Mouse (Mus musculus): ENCODE measurements around the gene Zfp53. TPM values are rescaled to one million over a fixed set of nuclear protein-coding genes. Genes with fewer than 3 reads are reported as not detected.
"Not testable (repeated sequence)": the region's sequence is repeated elsewhere in the genome, so short reads cannot be mapped to it uniquely, and the experiment has no call there.

Gene Zfp53
- 1 to 10 TPM; 2.1 to 2.6 TPM for total RNA-seq (2021)
- long read RNA-seq, experiment 1, partial matches to known transcripts, result 0 of 2 reads
- long read RNA-seq, experiment 1, other reads (novel, unspliced or antisense), result 1 of 2 reads
- long read RNA-seq, experiment 2, partial matches to known transcripts, result 0 of 3 reads
- long read RNA-seq, experiment 2, other reads (novel, unspliced or antisense), result 2 of 3 reads

DNA sequence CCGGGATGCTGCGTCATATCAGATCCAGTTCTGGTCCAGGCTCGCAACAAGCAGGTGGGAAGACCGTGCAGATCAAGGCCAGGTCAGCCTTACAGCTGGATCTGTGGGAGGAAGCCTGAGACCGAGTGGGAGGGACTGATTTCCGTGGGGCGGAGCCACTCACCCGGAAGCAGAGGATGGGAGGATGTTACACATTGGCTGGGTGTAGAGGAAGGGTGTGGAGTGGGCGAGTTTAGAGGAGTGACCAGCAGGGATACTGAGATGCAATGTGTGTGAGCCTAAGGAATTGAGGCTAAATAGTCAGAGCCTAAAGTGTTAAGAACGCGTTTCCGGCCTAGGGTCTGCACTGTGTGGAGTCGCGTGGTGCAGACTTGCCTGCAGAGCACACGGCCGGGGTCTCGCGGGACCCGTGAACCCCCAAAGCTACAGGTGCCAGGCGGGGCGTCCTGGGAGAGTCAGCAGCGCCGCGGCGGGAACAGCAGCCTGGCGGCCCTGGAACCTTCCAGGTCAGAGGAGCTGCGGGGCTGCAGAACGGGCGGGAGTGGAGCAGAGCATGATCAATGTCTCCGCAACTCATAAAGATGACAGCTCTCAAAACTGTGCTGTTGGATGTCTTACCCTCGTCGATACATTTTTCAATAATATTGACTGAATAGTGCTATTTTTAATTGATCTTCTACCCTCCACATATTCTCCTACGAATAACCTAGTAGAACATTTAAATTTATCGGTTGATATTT is at the start of gene Zfp53:
Gene Zfp53 (plus strand): TSS at position 239 of the 740 bp plus-strand sequence.
- DNase-seq, result peak; percentile 71

DNA sequence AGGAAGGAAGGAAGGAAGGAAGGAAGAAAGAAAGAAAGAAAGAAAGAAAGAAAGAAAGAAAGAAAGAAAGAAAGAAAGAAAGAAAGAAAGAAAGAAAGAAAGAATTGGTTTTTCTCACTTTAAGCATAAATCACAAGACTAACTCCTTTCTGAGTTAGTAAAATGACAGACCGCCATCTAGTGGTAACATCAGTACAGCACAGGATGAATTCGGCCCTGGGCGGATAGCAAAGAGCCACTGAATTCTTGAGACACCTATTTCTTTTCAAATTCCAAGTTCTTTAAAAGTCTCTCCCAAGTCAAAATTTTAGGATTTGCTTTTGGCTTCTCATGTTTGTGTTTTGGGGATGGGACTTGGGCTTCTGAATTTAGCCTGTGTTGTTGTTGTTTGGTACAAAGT is 39.1 kb upstream of the Zfp53 start:
- DNase-seq, result peak; percentile 42

DNA sequence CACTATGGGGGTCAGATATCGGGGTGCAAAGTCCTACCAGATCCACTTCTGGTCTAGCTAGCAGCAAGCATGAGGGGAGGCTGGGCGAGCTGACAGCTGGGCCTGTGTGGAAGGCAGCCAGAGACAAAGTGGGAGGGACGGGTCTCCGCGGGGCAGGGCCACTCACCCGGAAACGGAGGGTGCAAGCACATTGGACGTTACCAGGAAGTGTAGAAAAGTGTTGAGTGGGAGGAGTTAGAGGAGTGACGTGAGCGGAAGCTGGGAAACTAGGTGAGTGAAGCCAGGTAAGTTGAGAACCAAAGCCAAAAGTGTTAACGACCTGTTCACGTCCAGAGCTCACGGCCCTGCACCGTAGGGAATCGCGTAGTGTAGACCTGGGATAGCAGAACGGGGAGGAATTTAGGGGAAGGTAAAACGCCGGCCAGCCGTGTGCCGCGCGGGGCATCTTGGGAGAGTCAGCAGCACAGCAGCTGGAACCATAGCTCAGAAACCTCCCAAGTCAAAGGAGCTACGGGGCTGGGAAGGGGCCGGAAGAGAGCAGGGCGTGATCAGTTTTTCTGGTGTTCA is 38.6 kb upstream of the Zfp53 start, which contains the start of gene Zfp51:
Gene Zfp51 (plus strand): TSS at position 237 of the 567 bp plus-strand sequence.
- peak; percentile 90 for DNase-seq

DNA sequence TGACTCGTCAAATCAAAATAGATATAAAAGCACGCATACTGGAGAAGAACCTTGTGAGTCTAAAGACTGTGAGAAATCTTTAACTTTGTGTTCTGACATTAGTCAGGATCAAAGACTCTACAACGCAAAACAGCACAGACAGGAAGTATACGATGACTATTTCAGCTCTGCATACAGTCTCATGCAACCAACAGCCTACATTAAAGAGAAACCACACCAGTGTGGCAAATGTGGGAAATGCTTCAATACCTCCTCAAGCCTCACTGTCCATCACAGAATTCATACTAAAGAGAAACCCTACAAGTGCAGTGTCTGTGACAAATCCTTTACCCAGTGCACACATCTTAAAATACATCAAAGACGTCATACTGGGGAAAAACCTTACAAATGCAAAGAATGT is 25.2 kb upstream of the Zfp53 start:
- DNase-seq, result no peak

DNA sequence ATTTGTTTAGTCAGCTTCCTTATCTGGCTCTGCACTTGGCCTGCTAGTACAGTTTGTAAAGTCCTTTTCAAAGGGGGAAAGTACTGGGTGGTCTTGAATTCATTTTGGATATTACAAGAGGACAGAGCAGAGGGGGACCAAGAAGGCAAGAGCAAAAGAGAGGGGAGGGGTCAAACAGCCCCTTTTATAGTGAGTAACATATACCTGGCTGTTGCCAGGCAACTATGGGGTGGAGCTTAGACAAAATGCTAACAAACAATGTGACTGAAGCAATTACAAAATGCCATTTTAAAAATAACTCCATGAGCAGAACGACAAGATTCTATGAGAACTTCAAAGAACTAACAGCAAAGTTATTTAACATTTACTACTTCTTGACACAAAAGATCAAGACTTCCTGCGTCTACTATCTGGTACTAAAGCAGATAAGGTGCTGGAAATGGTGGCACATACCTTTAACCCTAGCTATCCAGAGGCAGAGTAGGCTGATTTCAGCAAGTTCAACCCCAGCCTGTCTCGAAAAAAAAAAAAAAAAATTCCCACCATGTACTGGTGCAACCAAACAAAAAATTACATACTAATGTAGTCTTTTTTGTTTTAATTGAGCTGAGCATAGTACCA is 16.7 kb upstream of the Zfp53 start:
- no peak for DNase-seq

DNA sequence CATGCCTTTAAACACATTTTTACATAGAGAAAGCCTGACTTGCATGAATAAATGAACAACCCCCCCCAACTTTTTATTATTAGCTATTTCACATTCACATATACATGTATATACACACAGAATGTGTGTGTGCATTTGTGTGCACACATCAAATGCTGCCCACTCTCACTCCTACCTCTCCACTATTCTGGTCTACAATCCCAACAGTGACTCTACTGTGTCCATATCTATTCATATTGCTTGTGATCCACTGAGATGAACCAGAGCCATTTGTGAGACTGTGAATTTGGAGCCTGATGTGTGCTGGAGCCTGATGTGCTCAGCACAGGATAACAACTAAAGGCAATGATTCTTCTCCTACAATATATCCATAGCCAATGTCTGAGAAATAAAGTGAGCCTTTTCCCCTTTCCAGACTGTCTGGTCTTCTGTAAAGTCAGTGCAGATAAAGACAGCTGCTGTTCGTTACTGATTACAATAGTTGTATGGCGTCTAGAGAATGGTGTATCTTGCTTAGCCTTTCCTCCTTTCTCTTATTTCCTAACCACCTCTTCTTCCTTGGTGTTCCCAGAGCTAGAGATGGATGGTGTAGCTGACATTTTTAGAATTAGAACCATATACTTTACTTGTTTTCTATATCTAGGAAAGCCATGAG is 16.0 kb upstream of the Zfp53 start:
- no peak for DNase-seq

DNA sequence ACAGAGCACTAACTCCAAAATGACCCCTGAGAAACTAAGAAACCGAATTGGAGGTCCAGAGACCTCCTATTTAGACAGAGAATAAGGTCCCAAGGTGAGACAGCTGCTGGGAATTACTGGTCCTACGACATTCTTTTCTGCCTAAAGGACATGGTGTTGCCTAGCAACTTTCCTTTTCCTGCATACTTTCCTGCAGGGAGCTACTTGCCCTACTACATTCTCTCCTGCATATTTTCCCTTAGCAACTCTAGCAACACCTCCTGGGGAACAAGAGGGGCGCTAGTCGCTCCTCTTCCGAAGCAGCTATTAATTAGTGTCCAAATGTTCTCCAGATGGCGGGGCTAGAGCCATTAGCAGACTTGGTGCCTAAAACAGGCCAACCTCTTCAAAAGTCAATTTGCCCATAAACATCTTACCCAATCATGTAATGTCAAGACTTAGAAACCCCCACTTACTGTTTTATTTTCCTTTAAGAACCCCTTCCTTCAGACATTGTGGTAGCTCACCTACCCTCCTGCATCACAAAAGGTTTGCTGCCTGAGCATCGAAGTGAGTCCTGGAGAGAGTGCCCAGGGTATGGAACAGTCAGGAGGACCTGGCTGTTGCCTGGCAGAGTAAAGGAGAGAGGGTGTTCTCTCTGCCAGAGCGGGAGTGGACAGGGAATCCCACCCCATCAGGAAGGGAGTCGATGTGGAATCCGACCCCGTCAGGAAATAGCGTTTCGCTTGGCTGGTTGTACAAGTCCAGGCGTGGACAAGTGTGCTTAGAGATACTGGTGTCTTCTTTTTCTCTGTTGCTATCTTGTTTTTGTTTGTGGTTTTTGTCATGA is 15.2 kb upstream of the Zfp53 start:
- DNase-seq, result no peak

DNA sequence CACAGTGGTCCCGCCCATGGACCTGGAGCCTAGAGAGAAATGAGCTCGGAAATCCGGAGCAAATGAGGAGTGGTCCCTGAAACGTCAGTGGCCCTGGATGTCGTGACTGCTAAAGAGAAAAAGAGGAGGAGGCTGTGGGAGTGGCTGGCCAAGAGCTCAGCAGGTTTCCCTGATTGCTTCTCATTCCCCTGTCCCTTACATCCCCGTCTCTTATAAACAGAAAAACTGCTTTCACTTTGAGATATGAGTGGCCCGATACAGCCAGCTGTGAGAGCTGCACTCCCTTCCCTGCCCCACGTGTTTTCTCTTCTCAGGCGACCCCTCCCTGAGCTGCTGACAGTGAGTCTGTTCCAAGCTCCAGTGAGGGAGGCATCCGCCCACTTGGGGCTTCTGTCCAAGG is 14.1 kb upstream of the Zfp53 start:
- not testable (repeated sequence) for DNase-seq

DNA sequence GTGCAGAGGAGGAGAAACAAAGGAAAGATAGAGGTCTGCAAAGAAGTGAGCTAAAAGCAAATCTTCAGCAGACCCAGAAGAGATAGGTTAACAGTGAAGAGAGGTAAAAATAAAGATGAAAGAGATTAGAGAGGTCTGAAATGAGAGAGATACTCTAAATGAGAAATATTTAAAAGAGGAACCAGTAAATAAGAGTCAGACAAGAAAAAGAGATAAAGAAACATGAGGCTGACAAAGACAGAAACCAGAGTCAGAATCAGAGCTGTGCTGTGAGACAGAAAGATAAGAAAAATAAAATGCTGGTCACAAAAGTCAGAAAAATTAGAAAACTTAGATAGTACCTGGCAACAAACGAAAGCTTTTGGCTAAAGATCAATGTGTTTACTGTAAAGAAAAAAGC is 13.5 kb upstream of the Zfp53 start:
- not testable (repeated sequence) for DNase-seq

DNA sequence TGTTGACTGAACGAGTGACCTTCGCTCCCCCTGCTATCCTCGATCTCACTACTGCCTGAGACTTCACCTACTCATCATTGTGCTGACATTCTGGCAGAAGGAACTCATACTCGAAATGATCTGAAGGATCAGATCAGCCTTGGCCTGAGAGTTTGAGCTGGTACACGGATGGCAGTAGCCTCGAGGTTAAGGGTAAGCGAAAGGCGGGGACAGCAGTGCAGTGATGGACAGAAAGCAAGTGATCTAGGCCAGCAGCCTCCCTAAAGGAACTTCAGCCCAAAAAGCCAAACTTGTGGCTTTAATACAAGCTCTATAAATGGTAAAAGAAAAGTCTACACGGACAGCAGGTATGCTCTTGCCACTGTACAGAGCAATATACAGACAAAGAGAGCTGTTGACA is 12.4 kb upstream of the Zfp53 start:
- not testable (repeated sequence) for DNase-seq

DNA sequence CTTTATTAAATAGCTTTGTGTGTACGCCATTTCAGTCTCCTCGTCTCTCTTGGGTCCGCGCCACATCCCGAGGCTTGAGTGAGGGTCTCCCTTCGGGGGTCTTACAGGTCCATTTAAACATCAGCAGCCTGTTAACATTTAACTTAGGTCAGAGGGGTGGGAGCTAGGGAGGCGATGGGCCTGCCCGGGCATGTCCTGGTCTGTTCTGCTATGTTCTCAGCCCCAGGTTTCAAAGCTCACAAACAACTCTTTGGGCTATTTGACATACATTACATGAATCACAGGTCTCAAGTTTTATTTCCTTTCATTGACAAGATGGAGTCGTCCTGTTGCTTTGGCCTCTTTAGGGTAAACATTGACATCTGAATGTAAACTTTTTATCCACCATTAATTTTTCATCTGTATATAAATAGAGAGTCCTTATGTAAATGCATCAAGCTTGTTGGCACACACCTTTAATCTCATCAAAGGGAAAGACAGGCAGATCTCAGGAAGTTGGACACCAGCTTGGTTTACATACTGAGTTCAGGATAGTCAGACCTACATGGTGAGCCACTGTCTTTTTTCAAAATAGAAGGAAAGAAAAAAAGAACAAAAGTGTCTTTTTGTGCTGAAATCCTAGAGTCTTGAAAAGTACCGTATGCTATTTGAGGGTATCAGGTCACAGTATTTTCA is 10.6 kb upstream of the Zfp53 start:
- not testable (repeated sequence) for DNase-seq

DNA sequence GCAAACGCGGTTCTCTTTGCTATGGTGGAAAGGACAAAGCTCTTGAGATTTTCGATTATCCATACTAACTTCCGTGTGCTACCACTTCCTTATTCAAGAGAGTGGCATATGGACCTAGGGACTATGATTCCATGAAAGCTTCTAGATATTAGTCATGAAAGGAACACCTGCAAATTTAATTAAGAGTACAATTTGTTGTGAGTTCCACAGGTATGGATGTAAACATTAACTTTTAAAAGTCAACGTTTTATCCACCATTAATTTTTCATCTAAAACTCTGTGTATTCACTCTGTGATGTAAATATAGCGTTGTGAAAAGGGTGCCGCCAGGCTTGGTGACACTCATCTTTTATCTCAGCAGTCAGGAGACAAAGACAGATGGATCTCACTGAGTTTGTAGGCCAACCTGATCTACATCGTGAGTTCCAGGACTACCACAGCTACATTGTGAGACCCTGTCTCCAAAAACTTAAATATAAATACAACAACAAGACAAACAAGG is 753 bp downstream of the Zfp53 start:
- no peak for DNase-seq

DNA sequence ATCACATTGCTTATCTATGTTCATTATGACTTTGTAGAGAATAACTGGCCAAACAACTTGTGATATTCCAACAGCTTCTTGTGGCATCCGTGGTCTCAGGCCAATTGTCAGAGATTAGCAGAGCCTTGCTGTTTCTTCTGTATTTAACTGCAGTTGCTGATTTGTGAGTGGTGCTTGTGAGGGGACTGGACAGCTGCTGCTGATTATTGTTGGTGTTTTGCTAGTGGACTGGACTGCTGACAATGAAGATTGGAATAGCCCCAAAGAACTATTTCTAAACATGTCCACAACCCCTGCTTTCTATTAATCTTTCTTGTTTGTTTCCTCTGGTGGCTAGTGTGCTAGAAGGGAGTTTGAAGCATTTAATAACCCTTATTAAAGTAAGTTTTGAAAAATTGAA is 12.6 kb downstream of the Zfp53 start:
- DNase-seq, result no peak

DNA sequence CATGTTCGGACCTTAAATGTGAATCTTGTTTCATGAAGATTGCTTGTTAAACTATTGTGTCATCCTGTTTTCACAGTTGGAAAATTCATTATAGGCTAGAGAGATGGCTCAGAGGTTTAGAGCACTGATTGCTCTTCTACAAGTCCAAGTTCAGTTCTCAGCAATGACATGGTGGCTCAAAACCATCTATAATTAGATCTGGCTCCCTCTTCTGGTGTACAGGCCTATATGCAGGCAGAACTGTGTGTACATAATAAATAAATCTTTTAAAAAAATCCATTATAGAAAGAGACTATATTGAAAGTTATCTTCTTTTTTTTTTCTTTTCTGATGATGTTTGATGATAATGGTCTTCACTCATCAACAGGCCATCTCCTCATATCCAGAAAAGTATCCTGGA is 15.7 kb downstream of the Zfp53 start:
- no peak for DNase-seq

DNA sequence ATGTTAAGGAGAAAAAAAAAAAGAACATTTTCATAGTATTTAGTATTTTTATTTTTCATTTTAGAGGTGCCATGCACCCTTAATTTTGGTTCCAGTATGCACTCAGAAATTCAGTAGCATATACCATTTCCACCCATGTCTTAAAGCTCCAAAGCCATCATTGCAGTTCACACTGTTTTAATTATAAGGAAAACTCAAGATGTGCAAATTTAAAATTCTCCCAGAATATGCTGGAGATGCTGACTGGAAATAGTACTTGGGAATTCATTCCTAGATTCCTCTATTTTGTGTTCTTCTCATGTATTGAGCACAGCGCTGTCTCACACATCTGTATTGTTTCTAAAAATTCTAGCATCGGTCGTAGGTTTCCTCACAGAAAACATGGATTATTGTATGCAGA is 17.5 kb downstream of the Zfp53 start:
- no peak for DNase-seq

DNA sequence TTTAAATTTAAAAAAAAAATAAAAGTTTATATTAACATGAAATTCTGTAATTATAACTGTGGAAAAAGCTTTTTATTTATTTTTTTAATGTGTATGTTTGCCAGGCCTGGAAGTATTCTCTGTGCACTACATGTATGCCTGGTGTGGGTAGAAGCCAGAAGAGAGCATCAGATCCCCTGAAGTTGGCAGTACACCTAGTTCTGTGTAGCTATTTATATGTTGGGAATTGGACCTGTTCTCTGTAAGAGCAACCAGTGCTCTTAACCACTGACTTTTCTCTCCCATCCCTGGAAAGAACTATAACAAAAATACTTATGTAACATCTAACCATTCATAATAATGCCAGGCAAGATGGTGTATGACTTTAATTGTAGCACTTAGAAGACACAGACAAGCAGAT is 21.0 kb downstream of the Zfp53 start:
- no peak for DNase-seq

DNA sequence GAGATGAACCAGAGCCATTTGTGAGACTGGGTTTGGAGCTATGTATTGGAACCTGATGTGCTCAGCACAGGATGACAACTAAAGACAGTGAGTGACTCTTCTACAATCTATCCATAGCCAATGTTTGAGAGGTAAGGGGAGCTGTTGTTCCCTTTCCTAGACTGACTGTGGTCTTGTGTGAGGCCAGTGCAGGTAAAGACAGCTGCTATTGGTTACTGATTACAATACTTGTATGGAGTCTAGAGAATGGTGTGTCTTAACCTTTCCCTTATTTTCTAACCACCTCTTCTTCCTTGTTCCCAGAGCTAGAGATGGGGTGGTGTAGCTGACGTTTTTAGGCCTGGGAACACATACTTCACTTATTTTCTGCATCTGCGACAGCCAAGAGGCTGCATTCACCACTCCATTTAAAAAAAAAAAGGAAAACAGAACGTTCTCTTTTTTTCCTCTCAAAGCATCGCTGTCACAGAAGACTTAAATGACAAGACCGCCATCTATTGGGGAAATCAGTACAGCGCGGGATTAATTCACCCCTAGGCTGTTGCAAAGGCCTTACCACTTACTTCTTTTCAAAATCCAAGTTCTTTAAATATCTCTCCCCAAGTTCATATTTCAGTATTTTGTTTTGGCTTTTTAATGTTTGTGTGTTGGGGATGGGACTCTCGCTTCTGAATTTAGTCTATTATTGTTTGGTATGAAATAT is 26.8 kb downstream of the Zfp53 start:
- peak; percentile 26 for DNase-seq

DNA sequence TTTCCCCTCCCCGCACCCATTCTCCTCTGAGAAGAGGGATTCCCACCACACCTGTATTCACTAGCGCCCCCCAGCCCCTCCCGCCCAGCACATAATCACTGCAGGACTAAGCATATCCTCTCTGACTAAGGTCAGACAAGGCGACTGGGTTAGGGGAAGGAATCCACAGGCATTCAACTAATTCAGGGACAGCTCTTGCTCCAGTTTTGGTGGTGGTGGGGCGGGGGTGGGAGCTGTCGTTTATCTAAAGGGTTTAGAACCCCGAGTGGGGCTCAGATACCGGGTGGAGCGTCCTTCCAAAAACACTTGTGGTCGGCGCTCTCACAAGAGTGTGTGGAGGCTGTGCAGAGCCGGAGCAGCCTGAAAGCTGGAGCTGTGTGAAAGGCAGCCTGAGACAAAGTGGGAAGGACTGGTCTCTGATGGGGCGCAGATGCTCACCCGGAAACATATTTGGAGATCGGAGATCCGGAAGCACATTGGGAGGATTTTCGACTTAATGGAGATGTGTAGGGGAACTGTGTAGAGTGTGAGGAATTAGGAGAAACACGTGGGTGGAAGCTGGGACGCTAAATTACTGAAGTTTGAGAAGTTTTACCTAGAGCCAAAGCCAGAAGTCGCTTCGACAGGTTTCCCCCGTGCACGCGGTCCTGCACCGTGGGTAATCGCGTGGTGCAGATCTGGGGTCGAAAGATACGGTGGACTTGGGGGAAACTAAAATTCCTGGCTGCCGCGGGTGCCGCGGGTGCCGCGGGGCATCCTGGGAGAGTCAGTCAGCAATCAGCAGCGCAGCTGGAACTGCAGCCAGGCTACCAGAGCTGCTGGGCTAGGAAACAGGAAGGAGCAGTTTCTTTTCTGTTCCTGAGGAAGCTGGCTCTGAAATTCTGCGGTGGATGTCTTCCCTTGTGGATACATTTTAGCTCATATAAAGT is 27.7 kb downstream of the Zfp53 start:
- peak; percentile 69 for DNase-seq

DNA sequence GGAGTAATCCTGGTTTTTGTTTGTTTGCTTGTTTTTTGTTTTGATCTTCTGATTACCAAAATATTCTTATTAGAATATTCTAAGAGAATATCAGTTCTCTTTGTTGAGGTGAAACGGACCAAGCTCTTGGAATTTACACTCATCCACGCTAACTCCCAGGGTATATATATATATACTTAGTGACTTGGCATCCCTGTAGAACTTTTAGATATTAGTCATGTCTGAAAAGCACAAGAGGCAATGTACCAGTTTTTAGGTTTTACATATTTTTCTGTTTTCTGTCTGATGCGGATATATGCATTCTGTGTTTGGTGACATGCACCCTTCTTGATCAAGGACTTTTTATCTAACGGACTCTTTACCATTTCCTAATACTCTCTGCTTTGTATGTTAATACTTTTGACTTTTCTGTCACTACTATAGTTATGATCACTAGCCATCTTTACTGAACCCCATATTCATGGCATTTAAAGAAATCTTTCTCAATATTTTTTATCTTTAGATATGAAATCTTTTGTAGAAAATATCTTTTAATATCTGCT is 28.4 kb downstream of the Zfp53 start:
- DNase-seq, result no peak
